Mouse (Mus musculus): ENCODE data around the gene Pik3cd.
"Not testable (repeated sequence)": the region's sequence is repeated elsewhere in the genome, so short reads cannot be mapped to it uniquely, and the experiment has no call there.

The Pik3cd gene

DNA sequence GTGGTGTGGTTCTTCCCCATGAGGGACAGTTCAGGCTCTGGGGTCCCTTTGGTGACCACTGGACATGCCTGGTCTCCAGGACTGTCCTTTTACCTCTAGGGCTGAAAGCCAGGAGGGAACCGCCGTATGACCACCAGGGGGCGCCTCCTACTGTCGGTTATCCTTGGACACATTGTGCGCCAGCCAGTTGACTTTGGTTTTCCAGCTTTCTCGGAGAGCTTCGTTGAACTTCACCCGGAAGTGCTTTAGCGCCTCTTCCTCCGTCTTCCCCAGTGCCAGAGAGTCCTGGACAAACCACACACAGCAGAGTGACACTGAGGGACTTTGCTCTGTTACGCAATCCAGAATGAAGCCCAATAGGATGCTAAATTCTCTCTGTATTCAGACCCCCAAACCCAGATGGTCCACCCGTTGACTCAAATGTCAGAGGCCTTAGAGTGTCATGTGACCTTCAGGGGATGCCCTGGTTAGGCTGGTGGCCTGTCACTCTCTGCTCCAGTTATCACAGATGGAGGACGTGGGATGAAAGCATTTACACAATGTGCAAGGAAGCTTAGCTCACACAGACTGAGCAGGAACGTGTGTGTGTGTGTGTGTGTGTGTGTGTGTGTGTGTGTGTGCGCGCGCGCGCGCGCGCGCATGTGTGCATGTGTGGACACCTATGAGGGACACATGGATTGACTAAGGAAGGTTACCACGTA is 51.7 kb downstream of the Pik3cd start:
- DNase-seq (ENCODE audit: low spot score in 2 of 2), result peak; percentile 29 to 68

DNA sequence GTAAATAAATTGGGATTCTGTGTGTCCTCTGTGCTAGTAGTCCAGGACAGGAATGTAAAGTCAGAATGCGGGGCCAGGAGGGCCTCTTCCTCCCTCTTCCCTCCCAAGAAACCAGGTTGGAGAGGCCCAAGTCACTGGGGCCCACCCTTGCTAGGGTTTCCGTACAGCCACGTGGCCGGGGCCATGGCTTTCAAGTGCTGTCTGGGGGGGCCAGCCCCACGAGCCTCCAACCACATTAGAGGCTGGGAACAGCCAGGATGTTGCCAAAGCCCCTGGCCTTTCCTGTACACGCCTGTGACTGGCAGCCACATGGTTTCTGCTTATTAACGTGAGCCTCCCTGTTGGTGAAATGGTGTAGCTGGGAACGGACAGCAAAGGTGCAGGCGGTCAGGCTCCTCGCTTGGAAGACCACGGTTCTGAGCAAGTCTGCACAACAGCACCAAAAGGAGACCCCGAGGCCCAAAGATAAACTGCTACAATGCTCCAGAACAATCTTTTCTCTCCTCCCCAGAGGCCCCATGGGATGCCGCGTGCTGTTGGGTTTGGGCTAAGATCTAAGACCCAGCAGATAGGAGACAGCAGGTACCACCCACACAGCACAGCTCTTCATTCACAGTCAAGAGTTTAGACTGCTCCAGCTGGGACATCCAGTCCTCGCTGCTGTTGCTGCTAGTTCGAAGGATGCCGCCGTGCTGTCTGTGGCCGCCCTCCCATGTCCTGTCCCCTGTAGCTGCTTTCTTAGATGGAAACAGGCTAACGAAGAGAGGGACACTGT is 54.2 kb downstream of the Pik3cd start:
- no peak for DNase-seq (ENCODE audit: low spot score in 2 of 2)

DNA sequence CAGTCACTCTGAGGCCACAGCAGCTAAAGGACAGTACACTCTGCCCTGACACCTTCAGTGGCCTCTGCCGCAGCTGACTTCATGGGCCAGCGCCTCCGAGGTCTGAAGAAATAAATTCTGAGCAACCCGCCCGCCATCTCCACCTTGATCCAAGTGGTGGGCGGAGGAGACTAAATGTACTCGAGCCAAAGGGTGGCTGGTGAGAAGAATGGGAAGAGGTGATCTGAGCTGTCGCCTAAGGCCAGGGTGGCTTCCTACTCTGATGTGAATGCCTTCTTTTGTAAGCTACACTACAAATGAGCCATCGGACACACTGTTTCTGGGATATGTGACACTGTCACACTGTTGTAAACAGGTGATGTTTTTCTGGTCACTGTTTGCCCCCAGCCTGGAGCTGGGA is 56.6 kb downstream of the Pik3cd start:
- no peak for DNase-seq (ENCODE audit: low spot score in 2 of 2)

DNA sequence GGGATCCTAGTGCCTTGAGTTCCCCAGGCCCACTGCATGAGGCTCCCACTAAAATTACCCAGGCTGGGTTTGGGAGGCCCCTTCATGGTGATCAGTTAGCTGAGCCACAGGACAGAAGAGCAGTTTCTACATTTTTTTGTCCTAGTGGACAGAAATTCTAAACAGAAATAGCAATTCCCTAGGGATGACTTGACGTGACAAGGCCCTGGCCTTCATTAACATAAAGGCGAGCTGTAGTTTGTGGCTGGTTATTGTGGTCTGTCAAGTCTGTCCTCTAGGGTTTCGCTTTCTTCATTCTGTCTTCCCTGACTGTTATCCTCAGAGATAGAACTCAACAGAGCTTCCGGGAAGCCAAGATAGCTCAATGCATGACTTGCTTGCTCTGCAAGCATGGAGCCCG is 60.4 kb downstream of the Pik3cd start:
- DNase-seq (ENCODE audit: low spot score in 2 of 2), result no peak

DNA sequence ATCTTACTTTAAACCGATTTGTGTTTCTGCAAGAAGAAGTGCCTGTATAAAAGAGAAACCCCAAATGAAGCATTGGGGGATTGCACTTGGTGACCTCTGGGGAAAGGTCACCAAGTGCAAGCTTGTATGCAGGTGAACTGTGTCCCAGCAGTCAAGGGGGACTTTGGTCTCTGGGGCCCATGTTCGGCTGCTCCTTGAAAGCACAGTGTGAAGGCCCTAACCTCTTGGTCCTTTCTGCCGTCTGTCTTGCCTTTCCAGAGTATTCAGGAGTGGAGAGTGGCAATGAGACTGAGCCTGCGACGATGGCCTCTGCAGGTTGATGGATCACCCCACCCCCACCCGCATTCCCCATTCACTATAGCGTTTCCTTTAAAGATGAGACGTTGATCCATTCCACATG is 61.0 kb downstream of the Pik3cd start:
- no peak for DNase-seq (ENCODE audit: low spot score in 2 of 2)

DNA sequence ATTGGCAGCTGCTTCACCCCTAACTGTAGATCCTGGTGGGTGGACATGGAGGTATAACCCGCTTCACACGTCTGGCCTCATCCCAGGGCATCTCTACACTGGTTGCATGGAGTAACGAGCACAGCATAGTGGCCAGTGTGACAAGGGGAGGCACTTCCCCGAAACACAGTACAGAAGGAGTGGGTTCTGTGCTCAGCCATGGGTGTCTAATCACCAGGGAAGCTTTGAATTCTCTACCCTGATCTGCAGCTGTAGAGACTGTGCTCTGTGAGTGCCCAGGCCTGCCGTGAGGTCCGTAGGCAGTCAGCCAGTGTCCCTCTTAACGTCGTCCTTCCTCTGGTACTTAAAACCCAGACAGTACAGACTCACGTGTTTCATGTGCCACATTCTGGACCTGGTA is 61.5 kb downstream of the Pik3cd start:
- DNase-seq (ENCODE audit: low spot score in 2 of 2), result no peak

DNA sequence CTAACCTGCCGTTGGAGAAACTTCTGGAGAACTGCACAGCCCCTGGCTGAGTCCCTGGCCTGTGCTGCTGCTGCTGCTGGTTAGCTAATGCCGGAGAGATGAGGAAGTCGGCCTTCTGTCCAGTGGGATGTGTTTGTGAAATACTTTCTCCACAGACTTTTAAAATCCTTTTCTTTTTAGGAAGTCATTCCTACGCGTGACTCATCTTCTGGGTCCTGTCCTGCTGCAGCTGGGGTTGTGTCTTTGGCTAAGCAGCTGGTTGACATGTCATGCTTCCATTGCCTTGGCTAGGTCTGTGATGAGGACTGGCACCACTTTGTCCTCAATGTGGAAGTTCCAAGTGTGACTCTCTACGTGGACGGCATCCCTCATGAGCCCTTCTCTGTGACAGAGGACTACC is 64.4 kb downstream of the Pik3cd start:
- DNase-seq (ENCODE audit: low spot score in 2 of 2), result no peak

DNA sequence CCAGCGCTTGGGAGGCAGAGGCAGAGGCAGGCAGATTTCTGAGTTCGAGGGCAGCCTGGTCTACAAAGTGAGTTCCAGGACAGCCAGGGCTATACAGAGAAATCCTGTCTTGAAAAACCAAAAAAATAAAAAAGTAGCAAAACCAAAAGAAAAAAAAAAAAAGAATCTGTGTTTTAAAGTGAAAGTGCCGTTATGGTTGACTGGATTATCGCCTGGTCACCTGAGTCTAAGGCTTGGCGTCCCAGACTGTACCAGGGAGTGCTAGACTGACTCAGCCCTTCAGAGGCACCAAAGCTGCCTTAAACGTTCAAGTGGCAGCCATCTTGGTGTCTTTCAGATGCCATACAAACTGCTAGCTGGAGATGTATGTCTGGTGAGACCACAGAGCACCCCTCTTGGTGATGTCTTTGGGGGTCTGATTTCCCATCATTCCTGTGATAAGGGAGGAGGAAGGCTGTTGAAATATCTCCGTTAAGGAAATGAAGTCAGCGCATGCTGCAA is 66.4 kb downstream of the Pik3cd start:
- no peak for DNase-seq (ENCODE audit: low spot score in 2 of 2)

DNA sequence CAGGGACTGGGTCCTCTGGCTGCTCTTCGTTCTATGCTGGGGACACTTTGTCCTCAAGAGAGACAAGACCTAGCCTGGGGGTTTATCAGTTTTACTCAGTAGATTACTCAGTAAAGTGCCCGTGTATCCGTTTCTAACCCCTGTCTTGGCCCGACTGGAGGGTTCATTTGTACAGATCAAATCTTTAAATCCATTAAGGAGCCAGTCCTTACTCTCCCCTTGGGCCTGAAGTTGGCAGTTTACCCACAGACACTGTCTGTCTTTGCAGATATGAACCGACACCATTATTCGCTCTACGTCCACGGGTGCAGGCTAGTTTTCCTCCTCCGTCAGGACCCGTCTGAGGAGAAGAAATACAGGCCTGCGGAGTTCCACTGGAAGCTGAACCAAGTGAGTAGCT is 67.4 kb downstream of the Pik3cd start:
- no peak for DNase-seq (ENCODE audit: low spot score in 2 of 2)

DNA sequence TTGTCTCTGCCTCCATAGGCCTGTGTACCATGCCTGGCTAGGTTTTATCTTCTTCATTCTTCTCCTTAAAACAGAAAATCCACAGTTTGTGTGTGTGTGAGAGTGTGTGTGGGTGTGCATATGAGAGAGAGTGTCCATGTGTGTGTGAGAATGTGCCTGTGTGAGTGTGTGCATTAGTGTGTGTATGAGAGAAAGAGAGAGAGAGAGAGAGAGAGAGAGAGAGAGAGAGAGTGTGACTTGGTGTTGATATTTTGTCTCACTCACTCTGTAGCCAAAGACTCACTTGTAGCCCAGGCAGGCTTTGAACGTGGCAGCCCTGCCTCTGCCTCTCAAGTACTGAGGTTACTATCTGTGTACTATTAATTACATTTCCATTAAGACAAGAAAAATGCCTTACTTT is 68.2 kb downstream of the Pik3cd start:
- no peak for DNase-seq (ENCODE audit: low spot score in 2 of 2)

DNA sequence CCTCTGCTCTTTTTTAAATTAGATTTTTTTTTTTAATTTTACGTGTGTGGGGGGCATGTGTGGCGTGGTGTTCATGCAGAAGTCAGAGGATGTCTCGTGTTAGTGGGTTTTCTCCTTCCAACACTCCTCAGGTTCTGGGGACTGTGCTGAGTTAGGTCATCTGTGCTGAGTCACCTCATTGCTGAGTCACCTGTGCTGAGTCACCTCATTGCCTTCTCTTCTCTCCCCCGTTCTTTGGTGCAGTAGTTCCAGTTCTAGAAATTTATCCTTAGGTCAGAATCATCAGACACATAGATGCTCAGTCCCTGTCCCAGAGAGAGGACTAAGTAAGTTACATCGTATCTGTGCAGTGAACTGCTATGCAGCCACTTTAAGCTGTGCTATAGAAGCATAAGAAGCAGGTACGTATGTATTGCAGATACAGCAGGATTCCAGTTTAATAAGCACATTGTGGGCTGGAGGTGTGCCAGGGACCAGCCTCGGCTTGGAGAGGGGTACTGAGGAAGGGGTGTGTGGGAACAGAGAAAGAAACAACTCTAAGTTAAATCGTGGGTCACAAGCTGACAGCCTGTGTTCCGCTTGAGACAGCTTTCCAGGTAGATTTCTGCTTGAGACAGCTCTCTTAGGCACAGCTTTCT is 69.6 kb downstream of the Pik3cd start:
- no peak for DNase-seq (ENCODE audit: low spot score in 2 of 2)

DNA sequence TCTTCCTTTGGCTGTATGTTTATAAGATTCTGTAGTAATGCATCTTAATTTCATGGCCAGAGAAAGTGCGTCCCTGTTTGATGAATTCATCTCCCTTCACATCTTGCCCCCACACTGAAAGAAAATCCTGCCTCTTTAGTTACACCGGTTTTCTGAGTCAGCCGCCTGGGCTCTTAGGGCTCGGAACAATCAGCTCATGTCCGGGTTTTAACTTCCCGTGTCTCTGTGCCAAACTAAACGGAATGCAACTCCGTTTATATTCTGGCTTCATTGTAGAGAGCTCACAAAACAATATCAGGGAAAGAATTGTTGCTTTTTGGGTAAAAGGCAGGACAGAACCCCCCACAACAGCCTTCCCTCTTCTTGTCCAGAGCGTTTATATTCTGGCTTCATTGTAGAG is 73.6 kb downstream of the Pik3cd start:
- DNase-seq (ENCODE audit: low spot score in 2 of 2), result no peak

DNA sequence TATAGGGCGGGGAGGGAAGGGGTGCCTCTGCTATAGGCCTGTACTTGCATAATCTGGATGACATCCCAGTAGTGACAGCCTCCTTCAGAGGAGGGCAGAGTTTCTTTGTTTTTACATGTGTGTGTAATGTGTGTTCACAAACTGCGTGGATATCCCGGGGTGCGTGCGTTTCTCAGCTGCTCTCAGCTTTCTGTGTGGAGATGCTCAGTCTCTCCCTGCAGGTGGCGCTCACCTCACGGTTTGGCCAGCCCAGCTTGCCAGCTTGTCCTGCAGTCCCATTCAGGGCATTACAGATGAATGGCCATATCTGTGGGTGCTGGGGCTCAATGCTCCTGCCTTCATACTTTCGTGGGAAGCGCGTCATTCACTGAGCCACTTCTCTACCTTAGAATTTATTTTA is 74.0 kb downstream of the Pik3cd start:
- DNase-seq (ENCODE audit: low spot score in 2 of 2), result no peak

DNA sequence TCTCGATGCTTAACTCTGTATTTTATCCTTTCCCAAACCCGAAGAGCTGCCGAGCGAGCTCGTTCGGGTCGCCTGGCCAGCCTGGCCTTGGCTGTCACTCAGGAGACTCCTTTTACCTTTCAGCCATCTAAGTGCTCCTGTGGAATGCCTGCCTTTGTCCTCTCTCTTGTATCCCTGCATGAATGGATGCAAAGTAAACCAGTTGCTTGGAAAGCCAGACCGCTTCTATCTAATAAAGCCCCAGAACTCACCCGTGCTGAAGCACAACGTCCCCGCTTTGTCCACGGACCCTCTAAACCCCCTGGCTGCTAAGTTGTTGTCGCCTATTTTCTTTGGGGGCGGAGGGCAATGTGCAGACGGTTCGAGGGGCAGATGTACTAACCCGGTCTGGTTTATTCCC is 75.6 kb downstream of the Pik3cd start:
- no peak for DNase-seq (ENCODE audit: low spot score in 2 of 2)

DNA sequence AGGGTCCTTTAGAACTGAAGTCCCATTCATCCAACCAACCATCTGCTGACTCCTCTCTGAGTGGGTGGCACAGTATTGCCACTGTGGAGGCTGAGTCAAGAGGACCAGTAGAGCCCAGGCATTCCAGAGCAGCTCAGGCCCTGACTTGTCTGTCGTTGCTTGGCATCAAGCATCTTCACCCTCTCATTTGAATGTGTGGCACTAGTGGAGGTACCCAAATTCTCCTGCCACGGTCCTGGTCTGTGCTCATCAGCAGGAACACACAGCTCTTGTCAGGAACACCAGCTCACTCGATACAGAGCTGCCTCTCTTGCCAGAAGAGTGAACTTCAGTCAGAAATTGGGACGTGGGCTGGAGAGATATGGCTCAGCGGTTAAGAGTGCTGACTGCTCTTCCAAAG is 78.7 kb downstream of the Pik3cd start:
- DNase-seq (ENCODE audit: low spot score in 2 of 2), result no peak

DNA sequence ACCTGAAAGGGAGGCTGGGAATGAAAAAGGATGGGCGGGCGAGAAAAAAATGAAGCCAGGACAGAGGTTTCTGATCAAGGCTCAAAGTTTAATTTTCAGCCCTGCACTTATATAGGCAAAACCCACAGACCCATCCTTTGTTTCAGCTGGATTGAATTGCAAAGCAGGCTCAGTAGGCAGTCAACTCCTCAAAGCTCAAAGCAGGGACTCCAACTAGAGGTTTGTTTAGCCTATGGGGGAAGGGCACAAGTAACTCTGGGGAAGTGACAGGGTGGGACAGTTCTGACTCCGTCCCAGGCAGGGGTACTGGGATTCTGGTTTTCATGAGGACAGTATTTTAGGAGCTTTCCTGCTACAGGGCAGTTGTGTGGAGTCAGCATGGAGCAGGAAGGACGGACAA is 81.1 kb downstream of the Pik3cd start:
- DNase-seq (ENCODE audit: low spot score in 2 of 2), result no peak

DNA sequence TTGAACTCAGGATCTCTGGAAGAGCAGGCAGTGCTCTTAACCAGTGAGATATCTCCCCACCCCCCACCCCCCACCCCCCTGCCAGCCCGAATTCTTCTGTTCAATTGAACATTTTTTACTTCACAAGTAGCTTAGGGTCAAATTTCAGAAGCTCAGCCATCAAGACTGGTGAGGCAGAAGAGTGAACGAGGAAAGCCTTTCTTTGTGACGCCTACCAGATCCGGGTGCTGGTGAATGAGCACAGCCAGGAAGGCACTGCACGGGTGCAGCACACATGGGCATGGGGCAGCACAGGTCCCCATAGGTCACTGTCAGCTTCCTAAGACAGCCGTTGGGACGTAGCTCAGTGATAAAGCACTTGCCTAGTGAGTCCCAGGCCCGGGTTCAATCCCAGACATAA is 82.4 kb downstream of the Pik3cd start:
- DNase-seq (ENCODE audit: low spot score in 2 of 2), result no peak

DNA sequence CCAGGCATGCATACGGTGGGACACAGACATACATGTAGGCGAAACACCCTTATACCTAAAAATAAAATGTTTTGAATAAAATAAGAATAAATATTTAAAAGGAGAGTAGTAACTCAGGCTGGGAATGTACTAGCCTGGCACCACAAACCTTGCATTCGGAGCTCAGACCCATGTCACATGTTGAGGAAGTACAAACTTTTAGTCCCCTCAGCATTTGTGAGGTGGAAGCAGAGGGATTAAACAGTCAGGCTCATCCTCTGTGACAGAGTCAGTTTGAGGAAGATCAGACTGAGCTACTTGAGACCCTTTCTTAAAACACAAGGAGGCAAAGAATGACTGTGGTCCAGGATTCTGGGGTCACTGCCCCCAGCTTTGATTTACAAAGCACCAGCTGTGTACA is 85.4 kb downstream of the Pik3cd start:
- not testable (repeated sequence) for DNase-seq (ENCODE audit: low spot score in 2 of 2)

DNA sequence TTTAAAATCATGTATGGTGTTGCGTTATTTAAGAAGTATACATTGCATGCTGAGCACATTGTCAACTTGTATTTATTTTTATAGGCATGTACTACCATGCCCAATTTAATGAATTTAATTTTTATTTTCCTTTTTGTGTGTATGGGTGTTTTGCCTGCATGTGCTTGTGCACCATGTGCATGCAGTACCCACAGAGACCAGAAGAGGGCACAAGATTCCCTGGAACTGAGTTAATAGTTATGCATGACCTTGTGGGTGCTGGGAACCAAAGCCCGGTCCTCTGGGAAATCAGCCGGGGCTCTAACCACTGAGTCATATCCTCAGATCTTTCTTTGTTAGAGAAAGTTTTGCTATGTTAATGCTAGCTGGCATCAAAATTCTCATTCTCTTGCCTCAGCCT is 87.5 kb downstream of the Pik3cd start:
- DNase-seq (ENCODE audit: low spot score in 2 of 2), result no peak

DNA sequence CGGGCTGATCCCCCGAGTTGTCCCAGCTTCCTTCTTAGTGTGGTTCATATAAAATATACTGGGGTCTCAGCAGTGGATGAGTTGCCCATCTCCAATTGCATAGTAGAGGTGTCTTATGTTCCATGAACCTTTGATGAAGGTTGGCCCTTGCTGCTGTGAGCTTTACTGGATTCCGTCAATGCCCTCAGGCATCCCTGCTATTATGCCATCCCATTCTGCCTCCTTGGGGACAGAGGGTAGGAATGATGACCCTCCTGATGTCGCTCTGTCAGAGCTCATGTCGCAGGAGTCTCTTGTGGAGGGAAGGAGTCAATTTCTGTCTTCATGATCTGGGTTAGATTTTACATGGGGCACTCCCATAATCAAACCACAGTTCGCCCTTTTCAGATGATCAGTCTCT is 88.9 kb downstream of the Pik3cd start:
- not testable (repeated sequence) for DNase-seq (ENCODE audit: low spot score in 2 of 2)

DNA sequence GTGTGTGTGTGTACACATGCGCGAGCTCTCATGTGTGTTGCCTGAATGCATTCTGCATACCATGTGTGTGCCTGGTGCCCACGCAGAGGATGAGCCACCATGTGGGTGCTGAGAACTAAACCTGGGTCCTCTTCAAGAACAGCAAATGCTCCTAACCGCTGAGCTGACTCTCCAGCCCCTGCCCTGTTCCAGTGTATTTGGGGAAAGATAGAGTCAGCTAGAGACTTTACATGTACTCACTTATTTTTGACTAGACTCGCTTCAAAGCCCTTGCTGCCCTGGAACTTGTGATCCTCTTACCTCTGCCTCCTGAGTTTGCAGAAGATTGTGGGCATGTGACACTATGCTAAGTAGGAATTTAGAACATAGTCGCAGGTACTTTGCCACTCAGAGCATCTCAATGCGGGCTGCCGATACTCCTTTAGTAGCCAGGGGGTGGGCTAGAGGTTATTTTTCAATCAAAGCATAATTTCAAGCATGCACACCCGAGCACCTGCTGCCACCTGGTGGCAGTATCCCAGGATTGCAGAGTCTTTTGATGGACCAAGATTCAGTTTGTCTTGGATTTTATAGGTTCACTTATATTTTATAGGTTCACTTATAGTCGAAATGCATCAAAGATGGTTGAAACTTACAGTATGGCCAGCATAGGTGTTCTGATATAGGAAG is 90.9 kb downstream of the Pik3cd start:
- peak in 1 of 2 experiments; percentile 31 for DNase-seq (ENCODE audit: low spot score in 2 of 2)
